Mouse (Mus musculus) limb, embryonic 12.5 days (tissue): ENCODE results near the gene Dnajb6. TPM values are rescaled to one million over a fixed set of nuclear protein-coding genes. Genes with fewer than 3 reads are reported as not detected.
A peak's percentile ranks its signal among the peaks of the same experiment; 100 is the strongest.
"Not testable (repeated sequence)": the region's sequence is repeated elsewhere in the genome, so short reads cannot be mapped to it uniquely, and the experiment has no call there.

ENCODE experiments used
- ATAC-seq: fragments of 200-750 bp; cut with Nextera tagmentation; 2 replicates; pipeline ENCODE4 v1.8.0; 2017; ENCODE audit warnings: low read depth, moderate TSS enrichment; ENCODE audit not compliant: insufficient number of reproducible peaks, insufficient read depth, low FRiP score, low TSS enrichment
- H3K27ac ChIP-seq: fragments of 300-500 bp; sonication (generic); 2 replicates; pipeline ENCODE4 v1.5.1; 2016; ENCODE audit warnings: mild to moderate bottlenecking, moderate library complexity
- H3K27me3 ChIP-seq: fragments of 300-500 bp; sonication (generic); 2 replicates; pipeline ENCODE4 v1.6.1; 2016; ENCODE audit warnings: mild to moderate bottlenecking, moderate library complexity
- H3K36me3 ChIP-seq: fragments of 300-500 bp; sonication (generic); 2 replicates; pipeline ENCODE4 v1.6.1; 2016; ENCODE audit warnings: mild to moderate bottlenecking, moderate library complexity
- H3K4me1 ChIP-seq: fragments of 300-500 bp; sonication (generic); replicated peaks from 2 replicates; pipeline ENCODE4 v1.6.1; 2016
- H3K4me2 ChIP-seq: fragments of 300-500 bp; sonication (generic); 2 replicates; pipeline ENCODE4 v1.6.1; 2016; ENCODE audit warnings: mild to moderate bottlenecking, moderate library complexity
- H3K4me3 ChIP-seq: fragments of 300-500 bp; sonication (generic); replicated peaks from 2 replicates; pipeline ENCODE4 v1.5.1; 2016; ENCODE audit warnings: mild to moderate bottlenecking
- H3K9ac ChIP-seq: fragments of 300-500 bp; sonication (generic); replicated peaks from 2 replicates; pipeline ENCODE4 v1.6.1; 2016; ENCODE audit warnings: mild to moderate bottlenecking, moderate library complexity
- H3K9me3 ChIP-seq: fragments of 300-500 bp; sonication (generic); 2 replicates; pipeline ENCODE4 v1.6.1; 2016; ENCODE audit warnings: mild to moderate bottlenecking, moderate library complexity
- WGBS: fragments of 180-500 bp; shearing (Covaris S2); methylation state at CpG from one replicate; pipeline ENCODE4 v1.1.7; 2016; 5-methylcytosine and 5-hydroxymethylcytosine counted together
- polyA plus RNA-seq: library from polyadenylated mRNA; unstranded; fragments of >200 nt; fragmentation: Nextera tagmentation; extraction: Ambion mirVana; gene quantifications from 2 replicates; pipeline ENCODE4 v1.2.1, GENCODE M21; 2016

The Dnajb6 gene
- polyA plus RNA-seq: 173 and 176 TPM in 2 replicates

DNA sequence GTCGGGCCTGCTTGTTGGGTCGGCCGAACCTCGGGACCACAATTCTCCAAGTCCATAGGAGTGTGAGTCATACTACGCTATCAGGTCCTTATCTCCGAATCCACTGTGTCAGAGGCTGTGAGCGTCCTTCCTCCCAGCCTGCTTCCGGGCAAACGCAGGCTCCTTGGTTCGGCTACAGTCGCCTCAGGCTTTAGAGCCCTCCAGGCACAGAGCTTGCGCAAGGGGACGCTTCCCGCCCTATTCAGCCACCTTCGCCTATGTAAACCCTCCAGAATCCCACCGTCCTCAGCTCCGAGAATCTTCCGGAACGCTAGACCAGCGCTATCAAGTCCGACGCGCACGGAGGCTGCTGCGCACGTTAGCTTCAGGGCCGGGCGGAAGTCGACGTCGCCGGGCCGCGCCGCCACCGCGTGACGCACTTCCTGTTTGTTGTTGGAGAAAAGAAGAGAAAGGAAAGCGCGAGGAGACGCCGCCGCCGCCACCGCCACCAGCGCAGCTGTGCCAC lies at the start of gene Dnajb6, which contains the start of gene Gm5129:
TSS of gene Dnajb6 (plus strand) at position 132 of the 505 bp plus-strand sequence.
TSS of gene Gm5129 (minus strand) at position 380 of the 505 bp plus-strand sequence.
- no peaks in the 10 kb centered on the region for H3K27me3 ChIP-seq
- H3K9ac ChIP-seq: peak within 1 kb of the TSS; percentile 96
- peak within 1 kb of the TSS; percentile 95 for H3K27ac ChIP-seq
- H3K36me3 ChIP-seq: no peaks in the 10 kb centered on the region
- peak within 1 kb of the TSS; percentile 80 for H3K4me2 ChIP-seq
- H3K9me3 ChIP-seq: no peaks in the 10 kb centered on the region
- ATAC-seq: peak; percentile 87; the same call in 1 of the 2 replicates
- under 1% methylated on average over 46 of the region's 46 CpGs for WGBS
- peak within 1 kb of the TSS; percentile 97 for H3K4me3 ChIP-seq
- peaks cover 23% of the 10 kb centered on the region for H3K4me1 ChIP-seq

DNA sequence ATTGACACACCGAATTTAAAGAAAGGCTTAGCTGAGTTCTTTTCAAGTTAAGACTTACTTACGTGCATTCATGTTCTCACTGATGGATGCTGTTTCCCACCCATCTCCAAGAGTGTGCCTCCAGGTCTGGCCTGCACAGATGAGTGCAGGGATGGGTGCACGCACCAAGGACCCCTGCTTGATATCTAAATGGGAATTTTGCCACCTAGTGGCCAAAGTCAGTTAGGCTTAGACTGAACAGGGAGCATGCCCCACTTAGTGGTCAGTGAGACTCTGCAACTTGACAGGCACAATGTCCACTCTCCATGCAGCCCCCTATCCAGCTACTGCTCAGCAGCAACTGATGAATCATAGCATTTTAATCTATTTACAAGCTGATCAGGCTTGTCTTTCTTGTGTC lies 47.8 kb upstream of the Dnajb6 start:
- no peaks in the 10 kb centered on the region for H3K4me1 ChIP-seq
- no peaks in the 10 kb centered on the region for H3K36me3 ChIP-seq
- no peaks in the 10 kb centered on the region for H3K27me3 ChIP-seq
- H3K9ac ChIP-seq: no peak overlapping the region
- H3K9me3 ChIP-seq: no peaks in the 10 kb centered on the region
- H3K4me2 ChIP-seq: no peak overlapping the region
- H3K4me3 ChIP-seq: no peak overlapping the region
- ATAC-seq: 0 out of 2 replicates have a peak, but pooled peaks have one; percentile 31
- H3K27ac ChIP-seq: no peak overlapping the region
- 54% methylated on average over 3 of the region's 3 CpGs for WGBS

DNA sequence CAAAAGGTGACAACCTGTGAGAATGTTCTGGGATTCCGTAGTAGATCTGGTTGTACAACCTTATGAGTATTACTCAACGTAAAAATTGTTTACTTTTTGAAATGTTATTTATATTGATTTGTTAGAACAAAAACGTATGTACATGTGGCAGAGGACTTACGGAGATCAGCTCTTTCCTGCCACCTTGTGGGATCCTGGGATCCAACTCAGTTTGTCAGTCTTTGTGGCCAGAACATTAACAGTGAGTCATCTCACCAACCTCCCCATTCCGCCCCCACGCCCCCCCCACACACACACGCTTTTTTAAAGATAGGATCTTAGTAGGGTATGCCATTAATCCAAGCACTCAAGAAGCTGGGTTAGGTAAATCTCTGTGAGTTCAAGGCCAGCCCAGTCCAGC lies 47.1 kb upstream of the Dnajb6 start:
- Histone ChIP-seq H3K9ac (no peak overlapping the region), H3K4me2 (no peak overlapping the region), H3K9me3 (no peaks in the 10 kb centered on the region), H3K36me3 (no peaks in the 10 kb centered on the region), H3K4me3 (no peak overlapping the region), H3K27ac (no peak overlapping the region), H3K27me3 (no peaks in the 10 kb centered on the region), H3K4me1 (no peaks in the 10 kb centered on the region)
- WGBS: 58% methylated on average over 7 of the region's 7 CpGs
- no peak for ATAC-seq

DNA sequence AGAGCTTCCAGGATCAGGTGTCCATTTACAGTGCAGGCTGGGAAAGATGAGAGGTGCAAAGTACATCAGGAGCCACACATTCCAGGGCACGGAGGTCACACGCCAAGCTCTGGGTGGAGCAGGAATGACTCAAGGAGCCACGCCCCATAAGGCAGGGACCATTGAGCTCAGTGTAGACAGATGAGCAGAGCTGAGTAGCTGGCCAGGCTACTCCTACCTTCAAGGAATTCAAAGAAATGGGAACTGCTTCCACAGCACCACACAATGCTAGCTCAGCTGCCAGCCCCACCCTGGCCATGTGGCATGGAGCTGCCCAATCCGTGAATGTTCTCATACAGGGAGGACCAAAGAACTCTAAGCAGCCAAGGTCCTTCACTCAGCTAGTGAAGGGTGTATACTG lies 37.0 kb upstream of the Dnajb6 start:
- no peak for ATAC-seq
- Histone ChIP-seq H3K4me1 (no peaks in the 10 kb centered on the region), H3K9ac (no peak overlapping the region), H3K4me2 (no peak overlapping the region), H3K36me3 (no peaks in the 10 kb centered on the region), H3K27me3 (no peaks in the 10 kb centered on the region), H3K4me3 (no peak overlapping the region), H3K9me3 (no peaks in the 10 kb centered on the region), H3K27ac (no peak overlapping the region)
- 80% methylated on average over 4 of the region's 4 CpGs for WGBS

- no peaks in the 10 kb centered on the region for H3K27me3 ChIP-seq
- 77% methylated on average over 2 of the region's 2 CpGs for WGBS
- H3K27ac ChIP-seq: no peak overlapping the region
- no peaks in the 10 kb centered on the region for H3K4me1 ChIP-seq
- no peaks in the 10 kb centered on the region for H3K36me3 ChIP-seq
- H3K4me3 ChIP-seq: no peak overlapping the region
- H3K4me2 ChIP-seq: no peak overlapping the region
- ATAC-seq: no peak
- H3K9ac ChIP-seq: no peak overlapping the region
- H3K9me3 ChIP-seq: no peaks in the 10 kb centered on the region
Measured at GRCm38 (mm10) chr5:29699520-29700202, 35.8 kb upstream of the Dnajb6 start.

DNA sequence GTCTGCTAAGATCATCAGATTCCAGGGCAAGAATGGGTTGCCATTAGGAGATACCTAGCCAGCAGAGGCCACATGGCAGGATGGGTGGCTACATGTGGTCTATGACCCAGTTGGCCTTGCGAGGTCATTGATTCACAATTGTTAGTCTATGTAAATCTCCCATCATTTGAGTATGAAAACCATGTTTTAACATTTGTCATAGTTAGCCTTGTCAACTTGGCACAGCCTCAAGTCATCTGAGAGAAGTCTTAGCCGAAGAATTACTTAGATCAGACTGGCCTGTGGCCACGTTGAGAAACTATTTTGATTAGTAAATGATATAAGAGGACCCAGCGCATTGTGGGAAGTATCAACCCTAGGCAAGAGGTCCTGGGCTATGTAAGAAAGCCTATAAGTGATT lies 28.2 kb upstream of the Dnajb6 start:
- ATAC-seq: no peak
- H3K4me2 ChIP-seq: no peak overlapping the region
- no peak overlapping the region for H3K9ac ChIP-seq
- no peaks in the 10 kb centered on the region for H3K27me3 ChIP-seq
- H3K27ac ChIP-seq: no peak overlapping the region
- no peaks in the 10 kb centered on the region for H3K36me3 ChIP-seq
- WGBS: 88% methylated on average over 4 of the region's 4 CpGs
- no peak overlapping the region for H3K4me3 ChIP-seq
- peaks cover 12% of the 10 kb centered on the region for H3K4me1 ChIP-seq
- no peaks in the 10 kb centered on the region for H3K9me3 ChIP-seq

- H3K9me3 ChIP-seq: no peaks in the 10 kb centered on the region
- H3K4me2 ChIP-seq: no peak overlapping the region
- H3K36me3 ChIP-seq: no peaks in the 10 kb centered on the region
- WGBS: 6% methylated on average over 5 of the region's 5 CpGs
- H3K27me3 ChIP-seq: no peaks in the 10 kb centered on the region
- ATAC-seq: peak; percentile 83
- H3K4me3 ChIP-seq: no peak overlapping the region
- H3K27ac ChIP-seq: peak overlapping the region; percentile 35; the same call in 1 of the 2 replicates
- H3K9ac ChIP-seq: no peak overlapping the region
- peaks cover 12% of the 10 kb centered on the region for H3K4me1 ChIP-seq
Measured at GRCm38 (mm10) chr5:29708258-29708657, 27.2 kb upstream of the Dnajb6 start.

- ATAC-seq: no peak
- H3K4me1 ChIP-seq: peaks cover 12% of the 10 kb centered on the region
- no peak overlapping the region for H3K4me2 ChIP-seq
- H3K9ac ChIP-seq: no peak overlapping the region
- H3K4me3 ChIP-seq: no peak overlapping the region
- no peaks in the 10 kb centered on the region for H3K9me3 ChIP-seq
- no peaks in the 10 kb centered on the region for H3K36me3 ChIP-seq
- no peaks in the 10 kb centered on the region for H3K27me3 ChIP-seq
- H3K27ac ChIP-seq: no peak overlapping the region
Measured at GRCm38 (mm10) chr5:29711631-29712030, 23.9 kb upstream of the Dnajb6 start.

DNA sequence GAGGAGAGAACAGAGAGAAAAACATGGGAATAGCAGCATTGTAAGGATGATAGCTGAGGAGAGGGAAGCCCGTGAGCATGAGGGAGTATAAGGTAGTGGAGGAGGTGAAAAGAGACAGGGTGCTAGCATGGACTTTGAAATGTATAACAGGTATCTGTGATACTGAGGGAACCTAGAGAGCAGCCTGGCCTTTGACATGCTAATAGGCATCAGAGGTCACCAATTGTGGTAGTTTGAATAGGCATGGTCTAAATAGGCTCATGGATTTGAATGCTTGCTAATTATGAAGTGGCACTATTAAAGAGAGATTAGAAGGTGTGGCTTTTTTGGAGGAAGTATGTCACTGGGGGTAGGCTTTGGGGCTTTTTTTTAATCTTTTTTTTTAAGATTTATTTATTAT lies 22.6 kb upstream of the Dnajb6 start:
- Histone ChIP-seq H3K9ac (no peak overlapping the region), H3K4me3 (no peak overlapping the region), H3K27me3 (no peaks in the 10 kb centered on the region), H3K4me2 (no peak overlapping the region), H3K36me3 (no peaks in the 10 kb centered on the region), H3K27ac (no peak overlapping the region), H3K9me3 (no peaks in the 10 kb centered on the region), H3K4me1 (peaks cover 7% of the 10 kb centered on the region)
- no peak for ATAC-seq
- WGBS: 39% methylated on average over 1 of the region's 1 CpGs

DNA sequence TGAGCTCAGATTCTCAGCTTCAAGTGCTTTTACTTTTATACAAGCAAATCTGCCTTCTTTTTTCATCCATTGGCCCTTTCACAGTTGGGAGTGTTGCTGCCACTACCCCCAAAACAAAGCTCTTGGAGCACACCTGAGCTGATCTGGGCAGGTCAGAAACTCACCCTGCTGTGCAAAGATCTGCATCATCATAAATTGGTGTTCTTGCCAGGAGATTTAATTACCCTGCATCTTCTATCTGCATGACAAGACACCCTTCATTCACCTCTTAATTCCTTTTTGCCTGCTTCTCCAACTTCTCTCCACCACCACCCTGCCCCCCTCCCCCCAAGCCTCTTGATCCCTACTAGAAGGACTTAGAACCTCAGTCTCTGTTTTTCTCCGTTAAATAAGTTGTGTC lies 14.3 kb upstream of the Dnajb6 start:
- Histone ChIP-seq H3K36me3 (no peaks in the 10 kb centered on the region), H3K9ac (no peak overlapping the region), H3K9me3 (no peaks in the 10 kb centered on the region), H3K27me3 (no peaks in the 10 kb centered on the region), H3K4me3 (no peak overlapping the region), H3K27ac (no peak overlapping the region), H3K4me1 (no peaks in the 10 kb centered on the region), H3K4me2 (no peak overlapping the region)
- 21% methylated on average over 1 of the region's 1 CpGs for WGBS
- ATAC-seq: no peak

DNA sequence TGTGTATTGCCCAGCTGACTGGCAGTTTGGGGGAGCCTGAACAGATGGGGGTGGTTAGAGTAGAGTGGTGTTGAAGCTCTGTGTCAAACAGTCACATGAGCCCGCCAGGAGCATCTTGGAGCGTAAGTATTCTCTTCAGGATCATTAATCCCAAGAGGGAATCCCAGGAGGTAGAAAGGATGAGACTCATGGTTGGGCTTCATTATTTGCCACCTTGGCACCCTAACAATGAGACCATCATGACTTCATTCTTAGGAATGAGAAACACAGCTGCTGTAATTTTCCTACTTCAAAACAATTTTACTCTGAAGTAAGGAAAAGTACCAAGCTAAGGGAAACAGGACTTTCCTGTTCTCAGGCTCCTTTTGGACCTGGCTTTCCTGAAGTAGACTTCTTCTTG lies 10.1 kb upstream of the Dnajb6 start:
- Histone ChIP-seq H3K4me1 (no peaks in the 10 kb centered on the region), H3K36me3 (no peaks in the 10 kb centered on the region), H3K27me3 (no peaks in the 10 kb centered on the region), H3K9me3 (no peaks in the 10 kb centered on the region), H3K27ac (no peak overlapping the region), H3K9ac (no peak overlapping the region), H3K4me3 (no peak overlapping the region), H3K4me2 (no peak overlapping the region)
- ATAC-seq: no peak
- WGBS: 86% methylated on average over 2 of the region's 2 CpGs

- not testable (repeated sequence) for ATAC-seq, H3K36me3 ChIP-seq, H3K27me3 ChIP-seq, H3K4me3 ChIP-seq, H3K27ac ChIP-seq, H3K4me1 ChIP-seq, H3K9ac ChIP-seq, H3K9me3 ChIP-seq, H3K4me2 ChIP-seq
- 90% methylated on average over 5 of the region's 5 CpGs for WGBS
Measured at GRCm38 (mm10) chr5:29726070-29726469, 9.4 kb upstream of the Dnajb6 start.
